Mouse (Mus musculus) gonadal fat pad, adult 2 months (tissue): ENCODE results near the gene Sugct. TPM values are rescaled to one million over a fixed set of nuclear protein-coding genes. Genes with fewer than 3 reads are reported as not detected.
A peak's percentile ranks its signal among the peaks of the same experiment; 100 is the strongest.

Source experiments
- DNase-seq: peaks from one replicate; pipeline ENCODE4 v3.0.0-alpha.2; 2012; ENCODE audit warnings: low read depth
- polyA plus RNA-seq: library from polyadenylated mRNA; depleted of rRNA; stranded (reverse); fragments of >200 nt; gene quantifications from 2 replicates; pipeline ENCODE4 v1.2.3, GENCODE M21; 2012; rRNA removed

Gene Sugct
- 2.0 and 3.4 TPM in 2 replicates for polyA plus RNA-seq

GRCm38 (mm10) chr13:17694911-17695699 is at the start of gene Sugct, which contains the start of gene Mplkip:
Gene Sugct, minus strand, starts transcription at chr13:17695553.
Gene Mplkip, plus strand, starts transcription at chr13:17695192.
- DNase-seq = peak; percentile 92

DNA sequence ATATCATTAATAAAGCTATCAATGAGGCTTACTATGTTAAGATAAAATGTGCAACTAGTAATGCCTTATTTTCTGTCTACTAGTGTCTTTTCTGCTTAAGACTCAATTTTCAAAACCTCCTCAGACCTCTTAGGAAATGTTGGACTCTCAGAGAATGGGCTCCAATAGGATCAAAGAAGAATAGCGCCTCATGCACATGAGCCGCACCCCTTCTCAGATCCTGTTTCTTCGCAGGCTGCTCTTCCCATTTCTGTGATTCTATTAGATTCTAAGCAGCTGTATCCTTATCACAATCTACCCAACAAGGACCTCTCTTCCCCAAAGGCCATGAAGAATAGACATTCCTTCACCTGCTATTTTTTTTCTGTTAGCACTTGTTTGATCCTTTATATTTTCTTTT is 33.4 kb upstream of the Sugct start:
- DNase-seq = no peak

- DNase-seq = no peak
Observed at GRCm38 (mm10) chr13:17727922-17728321, 32.6 kb upstream of the Sugct start.

DNA sequence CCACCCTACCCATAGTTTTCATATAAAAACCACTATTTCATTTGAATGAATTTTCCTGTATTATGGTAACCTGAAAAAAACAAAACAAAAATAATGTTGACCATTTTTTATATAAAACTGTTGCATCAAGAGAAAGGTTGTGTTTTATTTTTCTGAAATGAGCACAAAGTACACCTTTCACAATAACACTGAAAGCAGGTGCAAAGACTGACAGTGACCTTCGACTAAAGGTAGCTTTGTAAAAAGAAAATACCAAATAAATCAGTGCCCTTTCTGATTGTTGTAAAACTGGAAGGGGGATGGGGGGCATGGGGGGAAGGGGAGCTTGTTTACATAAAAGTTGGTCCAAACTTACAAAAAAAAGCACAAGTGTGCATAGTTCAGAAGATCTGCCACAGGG is 22.0 kb upstream of the Sugct start:
- DNase-seq = no peak

DNA sequence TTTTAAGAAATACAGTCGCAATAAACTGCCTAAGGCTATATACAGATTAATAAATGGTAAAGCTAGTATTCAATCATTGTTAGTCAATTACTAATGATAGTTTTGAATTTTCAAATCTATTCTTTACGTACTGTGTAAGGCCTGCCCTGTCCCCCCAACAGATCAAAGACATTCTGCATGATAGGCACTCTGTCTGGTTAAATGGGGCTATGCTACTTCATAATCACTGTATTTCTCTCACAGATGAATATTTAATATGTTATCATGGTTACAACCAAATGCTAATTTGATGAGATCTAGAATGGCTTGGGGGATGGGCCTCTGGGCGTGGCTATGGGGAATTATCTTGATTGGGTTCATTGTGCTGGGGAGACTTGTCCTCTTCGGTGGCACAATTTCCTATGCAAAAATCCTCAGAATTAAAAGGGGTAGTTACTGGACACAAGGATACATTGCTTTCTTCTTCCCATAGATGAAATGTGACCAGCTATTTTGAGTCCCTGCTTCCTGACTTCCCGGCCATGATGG is 13.5 kb upstream of the Sugct start:
- no peak for DNase-seq

GRCm38 (mm10) chr13:17705188-17705826 is 10.0 kb upstream of the Sugct start:
- no peak for DNase-seq

DNA sequence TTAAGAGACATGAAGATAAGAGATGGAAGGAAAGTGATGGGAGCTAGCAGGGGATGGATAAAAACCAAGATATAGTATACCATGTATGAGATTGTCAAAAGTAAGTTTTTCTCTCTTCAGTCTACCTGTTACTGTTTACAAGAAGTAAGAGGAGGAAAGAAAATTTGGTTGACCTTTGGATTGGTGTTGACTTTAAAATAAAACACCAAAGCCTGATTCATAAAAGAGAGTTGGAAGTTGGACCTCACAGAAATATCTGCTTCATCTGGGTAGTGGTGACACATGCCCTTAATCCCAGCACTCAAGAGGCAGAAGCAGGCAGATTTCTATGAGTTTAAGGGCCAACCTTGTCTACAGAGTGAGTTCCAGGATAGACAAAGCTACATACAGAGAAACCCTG is 7.0 kb upstream of the Sugct start:
- no peak for DNase-seq

DNA sequence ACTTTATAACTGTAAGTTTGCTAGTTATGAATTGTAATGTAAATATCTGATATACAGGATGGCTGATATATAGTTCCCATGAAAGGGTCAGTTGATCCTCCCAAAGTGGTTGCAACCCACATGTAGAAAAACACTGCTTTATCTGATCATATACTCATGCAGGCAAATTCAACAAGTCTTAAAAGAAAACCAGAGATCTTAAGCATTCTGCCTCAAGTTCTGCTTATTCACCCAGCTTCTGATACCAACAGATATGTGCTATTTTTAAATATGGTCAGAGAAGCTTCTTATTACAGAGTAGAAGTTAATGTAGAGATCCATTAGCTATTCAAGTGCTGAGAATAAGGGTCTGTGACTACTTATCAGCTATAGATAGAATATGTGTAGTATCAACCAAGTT is 6.0 kb upstream of the Sugct start:
- no peak for DNase-seq

DNA sequence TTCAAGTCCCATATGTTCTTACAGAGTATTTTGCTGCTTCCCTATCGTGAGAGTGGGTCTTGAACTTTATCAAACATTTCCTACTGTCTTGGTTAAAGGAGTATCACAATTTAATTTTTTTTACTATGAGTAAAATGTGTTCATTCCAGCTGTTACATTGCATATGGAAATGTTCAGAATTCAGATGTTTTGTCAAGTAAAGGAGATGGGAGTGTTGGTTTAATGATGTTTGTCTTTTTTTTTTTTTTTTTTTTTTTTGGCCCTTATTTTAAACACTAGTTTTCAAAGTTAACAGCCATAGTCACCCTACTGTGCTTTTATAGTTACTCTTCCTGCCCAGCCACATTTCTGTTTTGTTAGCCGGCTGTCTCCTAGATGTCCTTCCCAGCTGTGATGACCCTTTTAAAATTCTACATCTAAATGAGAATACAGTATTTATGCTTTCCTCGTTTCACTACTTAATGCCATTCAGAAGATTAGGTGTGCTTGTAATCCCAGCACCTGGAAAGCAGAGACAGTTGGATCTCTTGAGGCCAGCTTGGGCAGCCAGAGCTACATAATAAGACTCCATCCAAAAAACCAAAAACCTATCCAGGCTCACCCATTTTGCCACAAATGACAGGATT is 4.8 kb upstream of the Sugct start:
- DNase-seq = no peak

DNA sequence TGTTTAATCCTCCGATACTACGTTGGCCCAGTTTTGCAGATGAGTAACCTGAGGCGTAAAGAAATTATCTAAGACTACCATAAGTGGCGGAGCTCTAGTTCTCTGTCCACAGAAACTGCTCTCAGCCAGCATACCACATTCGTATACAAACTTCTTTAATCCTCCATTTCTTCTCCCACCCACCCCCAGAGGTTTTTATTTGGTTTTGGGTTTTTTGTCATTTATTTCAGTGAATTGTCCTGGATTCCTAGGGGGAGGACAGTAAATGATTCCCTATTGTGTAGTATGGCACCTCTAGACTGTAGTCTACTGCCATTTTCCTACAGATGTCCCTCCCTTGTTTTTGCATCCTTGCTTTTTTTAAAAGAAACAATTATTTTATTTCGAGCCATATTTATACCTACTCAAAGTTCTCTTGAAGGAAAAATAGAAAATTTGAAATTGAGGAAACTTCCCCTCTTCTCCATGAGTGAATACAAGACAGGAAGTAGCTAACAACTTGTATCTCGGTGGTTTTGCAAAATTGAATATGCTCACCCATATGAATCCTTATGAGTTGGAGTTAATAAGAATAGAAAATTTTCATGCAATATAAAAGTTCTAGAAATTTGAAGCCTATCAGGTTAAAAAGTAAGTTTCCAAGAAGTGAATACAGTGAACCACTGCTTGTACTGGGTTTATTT is 686 bp upstream of the Sugct start:
- no peak for DNase-seq

DNA sequence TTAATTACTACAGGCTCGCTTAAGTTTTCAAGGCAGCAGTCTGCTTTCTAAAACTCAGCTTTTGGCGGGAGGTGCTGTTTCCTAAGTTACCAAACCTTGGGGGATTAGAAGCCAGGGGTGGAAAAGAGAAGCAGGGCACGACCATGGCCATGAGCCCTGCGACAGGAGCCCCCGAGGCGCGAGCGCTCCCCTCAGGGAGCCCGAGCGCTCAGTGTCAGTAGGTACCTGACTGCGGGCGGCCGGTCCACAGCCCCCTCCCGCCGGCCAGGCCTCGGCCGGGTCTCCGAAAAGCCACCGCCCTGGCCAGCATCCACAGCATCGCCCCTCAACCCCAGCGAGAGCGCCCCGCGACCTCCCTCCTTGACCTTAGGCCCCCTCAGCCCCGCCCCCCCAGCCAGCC is 939 bp downstream of the Sugct start:
- no peak for DNase-seq

- DNase-seq = no peak
Observed at GRCm38 (mm10) chr13:17693816-17694215, 1.5 kb downstream of the Sugct start.

DNA sequence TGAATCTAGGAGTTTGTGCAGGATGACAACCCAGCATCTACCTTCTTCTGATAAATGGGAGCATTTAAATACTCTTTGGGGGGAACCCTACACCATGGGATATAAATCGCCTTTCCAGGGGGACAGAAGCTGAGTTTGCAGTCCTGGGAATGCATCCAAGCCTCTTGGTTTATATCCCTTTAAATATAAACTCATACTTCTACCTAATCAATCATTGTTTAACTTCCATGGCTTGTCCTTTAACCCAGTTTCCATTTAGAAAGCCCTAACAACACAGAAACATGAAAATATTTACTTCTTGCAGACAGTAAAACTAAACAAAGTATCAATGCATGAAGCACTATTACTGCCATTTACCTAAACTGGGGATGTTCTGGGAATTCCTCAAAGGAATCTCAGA is 3.9 kb downstream of the Sugct start:
- DNase-seq = no peak

DNA sequence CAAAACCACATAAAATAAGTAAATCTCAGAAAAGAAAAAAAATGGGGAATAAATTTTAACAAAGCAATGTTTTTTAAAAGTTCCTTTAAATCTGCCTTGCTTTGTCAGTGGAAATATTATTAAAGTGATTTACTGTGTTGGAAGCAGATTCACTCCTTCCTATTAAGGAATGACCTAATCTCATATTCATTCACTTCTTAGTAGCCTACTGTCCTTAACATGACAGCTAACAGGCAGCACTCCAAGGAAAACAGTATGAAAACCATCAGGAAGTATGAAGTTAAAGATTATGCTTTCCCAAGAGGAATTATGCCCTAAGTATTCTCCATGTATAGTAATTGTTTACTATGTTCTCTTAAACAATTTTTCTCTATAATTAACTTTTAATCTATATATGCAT is 4.7 kb downstream of the Sugct start:
- DNase-seq = no peak

GRCm38 (mm10) chr13:17689461-17689860 is 5.9 kb downstream of the Sugct start:
- no peak for DNase-seq

- DNase-seq = no peak
Observed at GRCm38 (mm10) chr13:17671122-17671521, 24.2 kb downstream of the Sugct start.

DNA sequence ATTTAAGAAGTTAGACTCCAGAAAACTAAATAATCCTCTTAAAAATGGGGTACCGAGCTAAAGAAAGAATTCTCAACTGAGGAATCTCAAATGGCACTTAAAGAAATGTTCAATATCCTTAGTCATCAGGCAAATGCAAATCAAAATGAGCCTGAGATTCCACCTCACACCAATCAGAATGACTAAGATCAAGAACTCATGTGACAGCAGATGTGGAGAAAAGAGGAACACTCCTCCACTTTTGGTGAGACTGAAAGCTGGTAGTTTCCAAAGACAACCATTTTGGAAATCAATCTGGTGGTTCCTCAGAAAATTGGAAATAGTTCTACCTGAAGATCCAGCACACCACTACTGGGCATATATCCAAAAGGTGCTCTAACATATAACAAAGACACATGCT is 28.0 kb downstream of the Sugct start:
- no peak for DNase-seq

GRCm38 (mm10) chr13:17642294-17642693 is 53.1 kb downstream of the Sugct start:
- no peak for DNase-seq

GRCm38 (mm10) chr13:17638008-17638407 is 57.3 kb downstream of the Sugct start:
- DNase-seq = no peak

- DNase-seq = no peak
Observed at GRCm38 (mm10) chr13:17627108-17627507, 68.2 kb downstream of the Sugct start.

DNA sequence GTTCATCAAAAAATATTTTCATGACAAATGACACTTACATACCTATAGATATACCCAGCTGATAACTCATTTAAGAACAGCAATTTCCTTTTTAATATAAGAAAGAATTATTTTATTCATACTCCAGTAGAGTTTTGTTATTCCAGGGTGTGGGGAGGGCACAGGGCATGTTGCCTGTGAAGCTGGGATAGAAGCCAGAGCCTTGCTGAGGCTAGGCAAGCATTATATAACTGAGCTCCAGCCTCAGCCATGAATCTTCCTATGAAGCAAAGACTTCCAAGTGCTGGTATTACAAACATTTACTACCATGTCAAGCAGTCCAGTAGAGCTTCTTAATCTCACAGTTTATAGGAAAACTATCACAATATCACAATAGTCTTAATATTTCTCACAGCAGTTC is 70.4 kb downstream of the Sugct start:
- no peak for DNase-seq

DNA sequence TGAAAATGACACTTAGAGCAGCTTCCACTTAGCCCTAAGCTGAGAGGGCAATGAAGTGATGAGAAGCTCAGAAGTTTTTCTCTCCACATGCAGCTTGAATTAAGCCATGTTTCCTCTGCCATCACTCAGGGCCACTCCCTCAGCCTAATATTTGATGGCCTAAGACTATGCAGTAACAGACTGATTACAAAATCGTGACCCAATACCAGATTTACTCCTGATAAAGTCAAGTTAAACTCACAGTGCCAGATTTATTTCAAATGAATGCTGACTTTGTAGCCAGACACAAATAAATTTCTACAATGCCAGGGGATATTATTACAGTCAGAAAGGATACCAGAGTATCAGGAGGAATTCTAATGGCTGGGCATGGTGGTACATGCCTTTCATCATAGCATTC is 89.1 kb downstream of the Sugct start:
- peak; percentile 67 for DNase-seq
